Mouse (Mus musculus) limb, embryonic 15.5 days (tissue): Measurements from ENCODE around the gene Olfr1126. TPM values are rescaled to one million over a fixed set of nuclear protein-coding genes. Genes with fewer than 3 reads are reported as not detected.
"Not testable (repeated sequence)": the region's sequence is repeated elsewhere in the genome, so short reads cannot be mapped to it uniquely, and the experiment has no call there.

Experiments used
- ATAC-seq: fragments of 200-750 bp; cut with Nextera tagmentation; 2 replicates; pipeline ENCODE4 v1.8.0; 2017; ENCODE audit warnings: low read depth, moderate TSS enrichment; ENCODE audit not compliant: insufficient number of reproducible peaks, low FRiP score, low TSS enrichment
- H3K27ac ChIP-seq: fragments of 300-500 bp; sonication (generic); 2 replicates; pipeline ENCODE4 v1.5.1; 2015; ENCODE audit warnings: moderate library complexity, mild to moderate bottlenecking, inconsistent platforms
- H3K27me3 ChIP-seq: fragments of 300-500 bp; sonication (generic); 2 replicates; pipeline ENCODE4 v1.6.1; 2015; ENCODE audit warnings: inconsistent platforms
- H3K36me3 ChIP-seq: fragments of 300-500 bp; sonication (generic); 2 replicates; pipeline ENCODE4 v1.6.1; 2015; ENCODE audit warnings: inconsistent platforms
- H3K4me1 ChIP-seq: fragments of 300-500 bp; sonication (generic); 2 replicates; pipeline ENCODE4 v1.6.1; 2015; ENCODE audit warnings: inconsistent platforms
- H3K4me2 ChIP-seq: fragments of 300-500 bp; sonication (generic); 2 replicates; pipeline ENCODE4 v1.6.1; 2015; ENCODE audit warnings: mild to moderate bottlenecking, inconsistent platforms
- H3K4me3 ChIP-seq: fragments of 300-500 bp; sonication (generic); 2 replicates; pipeline ENCODE4 v1.5.1; 2015; ENCODE audit warnings: mild to moderate bottlenecking, inconsistent platforms
- H3K9ac ChIP-seq: fragments of 300-500 bp; sonication (generic); 2 replicates; pipeline ENCODE4 v1.6.1; 2015; ENCODE audit warnings: inconsistent platforms
- H3K9me3 ChIP-seq: fragments of 300-500 bp; sonication (generic); 2 replicates; pipeline ENCODE4 v1.6.1; 2016; ENCODE audit warnings: inconsistent platforms
- WGBS: fragments of 180-500 bp; shearing (Covaris S2); methylation state at CpG from one replicate; pipeline ENCODE4 v1.1.7; 2015; 5-methylcytosine and 5-hydroxymethylcytosine counted together
- polyA plus RNA-seq: library from polyadenylated mRNA; unstranded; fragments of >200 nt; fragmentation: Nextera tagmentation; extraction: Ambion mirVana; gene quantifications from 2 replicates; pipeline ENCODE4 v1.2.1, GENCODE M21; 2015

Olfr1126 gene
- not detected in 2 replicates for polyA plus RNA-seq

GRCm38 (mm10) chr2:87453662-87454061, at the start of gene Olfr1126:
Gene Olfr1126, plus strand, starts transcription at chr2:87453962.
- no peak for ATAC-seq
- H3K4me1 ChIP-seq = no peaks in the 10 kb centered on the region
- no peak within 1 kb of the TSS for H3K4me2 ChIP-seq
- H3K27me3 ChIP-seq = no peaks in the 10 kb centered on the region
- H3K36me3 ChIP-seq = no peaks in the 10 kb centered on the region
- no peak within 1 kb of the TSS for H3K4me3 ChIP-seq
- no peak within 1 kb of the TSS for H3K27ac ChIP-seq
- H3K9me3 ChIP-seq = no peaks in the 10 kb centered on the region
- no peak within 1 kb of the TSS for H3K9ac ChIP-seq

- Histone ChIP-seq H3K27ac (no peak within 1 kb of the TSS), H3K9me3 (no peaks in the 10 kb centered on the region), H3K27me3 (no peaks in the 10 kb centered on the region), H3K4me1 (no peaks in the 10 kb centered on the region), H3K36me3 (no peaks in the 10 kb centered on the region), H3K9ac (no peak within 1 kb of the TSS), H3K4me3 (no peak within 1 kb of the TSS), H3K4me2 (no peak within 1 kb of the TSS)
- no peak for ATAC-seq
- whole genome bisulfite sequencing = 63% methylated on average over 1 of the region's 1 CpGs
Observed at GRCm38 (mm10) chr2:87416335-87416734, 37.4 kb upstream of the Olfr1126 start, which contains the start of gene Olfr1123. Gene Olfr1123, plus strand, starts transcription at chr2:87416635.

- H3K9me3 ChIP-seq = no peaks in the 10 kb centered on the region
- H3K27ac ChIP-seq = no peak within 1 kb of the TSS
- no peak for ATAC-seq
- no peak within 1 kb of the TSS for H3K9ac ChIP-seq
- H3K36me3 ChIP-seq = no peaks in the 10 kb centered on the region
- H3K27me3 ChIP-seq = no peaks in the 10 kb centered on the region
- H3K4me2 ChIP-seq = no peak within 1 kb of the TSS
- H3K4me3 ChIP-seq = no peak within 1 kb of the TSS
- WGBS = 89% methylated on average over 1 of the region's 1 CpGs
- no peaks in the 10 kb centered on the region for H3K4me1 ChIP-seq
Observed at GRCm38 (mm10) chr2:87429975-87430374, 23.8 kb upstream of the Olfr1126 start, which contains the start of gene Olfr1124. Gene Olfr1124, plus strand, starts transcription at chr2:87430275.

GRCm38 (mm10) chr2:87437731-87438130, 16.0 kb upstream of the Olfr1126 start:
- 92% methylated on average over 16 of the region's 16 CpGs for WGBS
- Histone ChIP-seq H3K27me3 (no peaks in the 10 kb centered on the region), H3K4me1 (no peaks in the 10 kb centered on the region), H3K9me3 (no peaks in the 10 kb centered on the region), H3K27ac (no peak overlapping the region), H3K4me3 (no peak overlapping the region), H3K36me3 (no peaks in the 10 kb centered on the region), H3K4me2 (no peak overlapping the region), H3K9ac (no peak overlapping the region)
- ATAC-seq = no peak

- no peak overlapping the region for H3K27ac ChIP-seq
- no peaks in the 10 kb centered on the region for H3K4me1 ChIP-seq
- H3K9me3 ChIP-seq = no peaks in the 10 kb centered on the region
- ATAC-seq = no peak
- H3K4me3 ChIP-seq = no peak overlapping the region
- no peak overlapping the region for H3K4me2 ChIP-seq
- no peaks in the 10 kb centered on the region for H3K27me3 ChIP-seq
- H3K9ac ChIP-seq = no peak overlapping the region
- WGBS = 93% methylated on average over 4 of the region's 4 CpGs
- H3K36me3 ChIP-seq = no peaks in the 10 kb centered on the region
Observed at GRCm38 (mm10) chr2:87461769-87462168, 8.0 kb downstream of the Olfr1126 start.

- H3K9ac ChIP-seq = no peak overlapping the region
- H3K36me3 ChIP-seq = no peaks in the 10 kb centered on the region
Observed at GRCm38 (mm10) chr2:87480207-87480606, 26.4 kb downstream of the Olfr1126 start.

GRCm38 (mm10) chr2:87481158-87481557, 27.4 kb downstream of the Olfr1126 start:
- Histone ChIP-seq H3K4me1 (no peaks in the 10 kb centered on the region), H3K9me3 (no peaks in the 10 kb centered on the region), H3K9ac (no peak overlapping the region), H3K27ac (no peak overlapping the region), H3K4me2 (no peak overlapping the region), H3K27me3 (no peaks in the 10 kb centered on the region), H3K4me3 (no peak overlapping the region), H3K36me3 (no peaks in the 10 kb centered on the region)
- ATAC-seq = no peak
- 84% methylated on average over 4 of the region's 4 CpGs for WGBS

More at GRCm38 (mm10) chr2:87480207-87480606, 26.4 kb downstream of the Olfr1126 start:
- H3K4me3 ChIP-seq = no peak overlapping the region
- no peaks in the 10 kb centered on the region for H3K9me3 ChIP-seq
- H3K27me3 ChIP-seq = no peaks in the 10 kb centered on the region
- no peaks in the 10 kb centered on the region for H3K4me1 ChIP-seq
- ATAC-seq = no peak
- H3K4me2 ChIP-seq = no peak overlapping the region
- H3K27ac ChIP-seq = no peak overlapping the region

GRCm38 (mm10) chr2:87482276-87482675, 28.5 kb downstream of the Olfr1126 start:
- Histone ChIP-seq H3K27ac (no peak overlapping the region), H3K4me2 (no peak overlapping the region), H3K4me3 (no peak overlapping the region), H3K27me3 (no peaks in the 10 kb centered on the region), H3K4me1 (no peaks in the 10 kb centered on the region), H3K36me3 (no peaks in the 10 kb centered on the region), H3K9me3 (no peaks in the 10 kb centered on the region), H3K9ac (no peak overlapping the region)
- no peak for ATAC-seq
- WGBS = 72% methylated on average over 2 of the region's 2 CpGs

GRCm38 (mm10) chr2:87496993-87497392, 43.2 kb downstream of the Olfr1126 start, which contains the start of gene Pramel7:
Gene Pramel7, minus strand, starts transcription at chr2:87497093.
- not testable (repeated sequence) for H3K9me3 ChIP-seq, H3K9ac ChIP-seq, ATAC-seq, H3K4me2 ChIP-seq, H3K27ac ChIP-seq, H3K4me1 ChIP-seq, H3K4me3 ChIP-seq, H3K27me3 ChIP-seq, H3K36me3 ChIP-seq
- 80% methylated on average over 4 of the region's 5 CpGs for WGBS

- no peak for ATAC-seq
- H3K4me1 ChIP-seq = no peaks in the 10 kb centered on the region
- no peak within 1 kb of the TSS for H3K9ac ChIP-seq
- 83% methylated on average over 6 of the region's 6 CpGs for WGBS
- H3K9me3 ChIP-seq = no peaks in the 10 kb centered on the region
- no peaks in the 10 kb centered on the region for H3K36me3 ChIP-seq
- no peak within 1 kb of the TSS for H3K27ac ChIP-seq
- H3K4me2 ChIP-seq = no peak within 1 kb of the TSS
- H3K27me3 ChIP-seq = no peaks in the 10 kb centered on the region
- H3K4me3 ChIP-seq = no peak within 1 kb of the TSS
Observed at GRCm38 (mm10) chr2:87506265-87506664, 52.5 kb downstream of the Olfr1126 start, which contains the start of gene Pramel6. Gene Pramel6, plus strand, starts transcription at chr2:87506565.

Other genes with a start within 250 kb of the Olfr1126 start
- gene Olfr1113, start 245.0 kb upstream of the Olfr1126 start, polyA plus RNA-seq = not detected in 2 replicates
- gene Olfr1115, start 205.9 kb upstream of the Olfr1126 start, polyA plus RNA-seq = not detected in 2 replicates
- gene Olfr1116, start 186.4 kb upstream of the Olfr1126 start, polyA plus RNA-seq = not detected in 2 replicates
- gene Olfr1118, start 146.4 kb upstream of the Olfr1126 start, polyA plus RNA-seq = not detected in 2 replicates
- gene Olfr1120, start 99.1 kb upstream of the Olfr1126 start, polyA plus RNA-seq = not detected in 2 replicates
- not detected in 2 replicates for gene Olfr1121, start 84.1 kb upstream of the Olfr1126 start, polyA plus RNA-seq
- gene Olfr1122, start 68.1 kb upstream of the Olfr1126 start, polyA plus RNA-seq = not detected in 2 replicates
- not detected in 2 replicates for gene Olfr1123, start 37.3 kb upstream of the Olfr1126 start, polyA plus RNA-seq
- gene Olfr1124, start 23.7 kb upstream of the Olfr1126 start, polyA plus RNA-seq = not detected in 2 replicates
- gene Pramel7, start 43.1 kb downstream of the Olfr1126 start, polyA plus RNA-seq = not detected in 2 replicates
- not detected in 2 replicates for gene Pramel6, start 52.6 kb downstream of the Olfr1126 start, polyA plus RNA-seq
- not detected in 2 replicates for gene Olfr153, start 77.8 kb downstream of the Olfr1126 start, polyA plus RNA-seq
- not detected in 2 replicates for gene Olfr1128, start 91.6 kb downstream of the Olfr1126 start, polyA plus RNA-seq
- not detected in 2 replicates for gene Olfr1129, start 119.9 kb downstream of the Olfr1126 start, polyA plus RNA-seq
- gene Olfr1130, start 152.2 kb downstream of the Olfr1126 start, polyA plus RNA-seq = not detected in 2 replicates
- not detected in 2 replicates for gene Olfr1131, start 173.1 kb downstream of the Olfr1126 start, polyA plus RNA-seq
- gene Olfr1132, start 183.6 kb downstream of the Olfr1126 start, polyA plus RNA-seq = not detected in 2 replicates
- not detected in 2 replicates for gene Olfr1133, start 193.4 kb downstream of the Olfr1126 start, polyA plus RNA-seq
- not detected in 2 replicates for gene Olfr1134, start 204.5 kb downstream of the Olfr1126 start, polyA plus RNA-seq
- gene Olfr1135, start 219.7 kb downstream of the Olfr1126 start, polyA plus RNA-seq = not detected in 2 replicates
- gene Olfr1136, start 240.0 kb downstream of the Olfr1126 start, polyA plus RNA-seq = not detected in 2 replicates